Comparison of ENCODE assay signal across 7 mouse cellular contexts in genomic region chr17:84044472-84044936, GRCm38 (mm10).
A peak's percentile ranks its signal among the peaks of the same experiment; 100 is the strongest.
DNase-seq lines count a peak whose midpoint lies in the region; ATAC-seq and TF ChIP-seq lines count a peak whose summit lies in the region.

No protein-coding gene starts in this region.

- H3K27ac ChIP-seq in liver, postnatal 0 days (ENCODE audit: low read depth) = no peak overlapping the region

- intact Hi-C loops in left cerebral cortex, postnatal 10 days (cut with DNase I) = no loop called here

- 35% methylated on average over 5 of the region's 5 CpGs for WGBS in liver, postnatal 0 days (ENCODE audit: insufficient replicate concordance)

- TF ChIP-seq EP300 in liver, postnatal 0 days (IDR thresholded peaks at IDR 0.05; ENCODE audit: low read depth) = no peak

- peak; percentile 95 for DNase-seq in NIH3T3 (ENCODE audit: low read depth)
- DNase-seq in embryo, embryonic 10.5 days (ENCODE audit: low spot score) = peak; percentile 82
- DNase-seq in induced T-regulatory cell, adult 2 months (ENCODE audit: low read depth) = peak; percentile 24
- DNase-seq in liver, postnatal 0 days = no peak
- no peak for DNase-seq in retina, embryonic 14.5 days (ENCODE audit: low spot score)
- DNase-seq in B cell, adult 2 months = no peak
- DNase-seq in left cerebral cortex, postnatal 10 days (ENCODE audit: extremely low spot score in 1 of 2, low spot score in 2 of 2) = no peak

- ATAC-seq in liver, postnatal 0 days = 0 out of 2 replicates have a peak, but pooled peaks have one; percentile 27

- H3K9ac ChIP-seq in liver, postnatal 0 days (replicated peaks) = no peak overlapping the region

- no peaks in the 10 kb centered on the region for H3K9me3 ChIP-seq in liver, postnatal 0 days (ENCODE audit: low read length)

- H3K4me3 ChIP-seq in liver, postnatal 0 days (ENCODE audit: low read depth, low read length) = no peak overlapping the region

- TF ChIP-seq CTCF in liver, postnatal 0 days (IDR thresholded peaks at IDR 0.05; ENCODE audit: low read depth) = no peak

- H3K4me1 ChIP-seq in liver, postnatal 0 days (ENCODE audit: insufficient read depth) = peaks cover 4% of the 10 kb centered on the region; the same call in 1 of the 2 replicates

- H3K36me3 ChIP-seq in liver, postnatal 0 days (replicated peaks; ENCODE audit: insufficient read depth, low read length) = no peaks in the 10 kb centered on the region

- H3K27me3 ChIP-seq in liver, postnatal 0 days (ENCODE audit: insufficient read depth, low read length) = no peaks in the 10 kb centered on the region

- no peak overlapping the region for H3K4me2 ChIP-seq in liver, postnatal 0 days (ENCODE audit: low read depth, low read length)

Comparison
In these comparisons a context has a peak if more than half of its experiments do, and no peak if none do; other contexts are left out.
1. DNase-seq: peak in NIH3T3 (single experiment), embryo, embryonic 10.5 days (single experiment) and induced T-regulatory cell, adult 2 months (single experiment); none in liver, postnatal 0 days (single experiment), retina, embryonic 14.5 days (single experiment), B cell, adult 2 months (0 of 2) and left cerebral cortex, postnatal 10 days (0 of 2).